Mouse (Mus musculus) E14TG2a.4 (cell line): Measurements from ENCODE around the gene 4933428G20Rik.

Source experiments
- CTCF ChIP-seq: conservative IDR thresholded peaks from 2 replicates; pipeline ENCODE4 v1.5.1; 2014; ENCODE audit warnings: low read length
- NANOG ChIP-seq: IDR thresholded peaks from 2 replicates; pipeline ENCODE4 v1.6.1; 2014; ENCODE audit warnings: borderline replicate concordance, low read length, mixed read lengths

- TF ChIP-seq CTCF, result no peak
- TF ChIP-seq NANOG, result no peak
These were observed 20.4 kb upstream of the 4933428G20Rik start for GRCm38 (mm10) chr11:97520541-97520940.
